Mouse (Mus musculus) myocyte (in vitro differentiated cells): ENCODE measurements around the gene Wrap73. TPM values are rescaled to one million over a fixed set of nuclear protein-coding genes. Genes with fewer than 3 reads are reported as not detected.

Experiments
- H3K27me3 ChIP-seq: one replicate; pipeline ENCODE4 v1.6.1; 2011; ENCODE audit not compliant: control insufficient read depth, insufficient read depth, insufficient read length
- H3K36me3 ChIP-seq: one replicate; pipeline ENCODE4 v1.6.1; 2011; ENCODE audit not compliant: control insufficient read depth, insufficient read depth
- H3K4me2 ChIP-seq: one replicate; pipeline ENCODE4 v1.6.1; 2011; ENCODE audit warnings: low read depth, control low read depth
- H3K4me3 ChIP-seq: one replicate; pipeline ENCODE4 v1.5.1; 2011; ENCODE audit warnings: mild to moderate bottlenecking, control low read depth, moderate library complexity
- H3K79me2 ChIP-seq: one replicate; pipeline ENCODE4 v1.6.1; 2011; ENCODE audit not compliant: control insufficient read depth, insufficient read depth
- H3ac ChIP-seq: one replicate; pipeline ENCODE4 v1.6.1; 2011; ENCODE audit not compliant: control insufficient read depth, insufficient read length
- CEBPB ChIP-seq: IDR thresholded peaks from 2 replicates; pipeline ENCODE4 v1.6.1; 2011; ENCODE audit warnings: mild to moderate bottlenecking, moderate library complexity; ENCODE audit not compliant: poor library complexity, insufficient read depth, severe bottlenecking
- E2F4 ChIP-seq: IDR thresholded peaks from one replicate; pipeline ENCODE4 v1.6.1; 2011; ENCODE audit warnings: mild to moderate bottlenecking, control low read depth, moderate library complexity; ENCODE audit not compliant: insufficient read depth
- MAX ChIP-seq: IDR thresholded peaks from one replicate; pipeline ENCODE4 v1.6.1; 2011; ENCODE audit warnings: low read depth, mild to moderate bottlenecking, control low read depth
- MYOD1 ChIP-seq, 3 experiments: IDR thresholded peaks; one replicate each; pipeline ENCODE4 v1.6.1; 2011; ENCODE audit warnings: control low read depth in 2 of 3, low read depth in 2 of 3, mild to moderate bottlenecking in 2 of 3, moderate library complexity in 1 of 3; ENCODE audit not compliant: insufficient read length in 2 of 3, control insufficient read depth in 1 of 3
- MYOG ChIP-seq, 3 experiments: IDR thresholded peaks; one replicate each; pipeline ENCODE4 v1.6.1; 2011; ENCODE audit warnings: control low read depth in 2 of 3, low read depth in 2 of 3, mild to moderate bottlenecking in 2 of 3; ENCODE audit not compliant: insufficient read length in 2 of 3, control insufficient read depth in 1 of 3, insufficient read depth in 1 of 3
- POLR2A ChIP-seq: IDR thresholded peaks from one replicate; pipeline ENCODE4 v1.6.1; 2011; ENCODE audit warnings: low read depth, mild to moderate bottlenecking, control low read depth, moderate library complexity; ENCODE audit not compliant: insufficient read length
- POLR2AphosphoS2 ChIP-seq: IDR thresholded peaks from one replicate; pipeline ENCODE4 v1.6.1; 2011; ENCODE audit warnings: low read depth, control low read depth; ENCODE audit not compliant: insufficient read length
- REST ChIP-seq: IDR thresholded peaks from one replicate; pipeline ENCODE4 v1.6.1; 2011; ENCODE audit warnings: mild to moderate bottlenecking, control low read depth, moderate library complexity; ENCODE audit not compliant: insufficient read depth, insufficient read length
- SRF ChIP-seq: IDR thresholded peaks from one replicate; pipeline ENCODE4 v1.6.1; 2011; ENCODE audit warnings: low read depth; ENCODE audit not compliant: control insufficient read depth, insufficient read length
- TCF12 ChIP-seq: IDR thresholded peaks from one replicate; pipeline ENCODE4 v1.6.1; 2011; ENCODE audit warnings: mild to moderate bottlenecking, control low read depth; ENCODE audit not compliant: poor library complexity, insufficient read depth, severe bottlenecking
- TCF3 ChIP-seq: IDR thresholded peaks from one replicate; pipeline ENCODE4 v1.6.1; 2011; ENCODE audit warnings: low read depth, control low read depth; ENCODE audit not compliant: insufficient read length
- USF1 ChIP-seq: IDR thresholded peaks from one replicate; pipeline ENCODE4 v1.6.1; 2011; ENCODE audit warnings: low read depth, mild to moderate bottlenecking, control low read depth, moderate library complexity
- polyA plus RNA-seq: library from polyadenylated mRNA; unstranded; fragments of >200 nt; fragmentation: generic; extraction: Trizol; gene quantifications from one replicate; pipeline ENCODE4 v1.2.1, GENCODE M21; 2012; ENCODE audit warnings: missing spikeins

Gene Wrap73
- polyA plus RNA-seq, 1 experiment: 23.8 TPM

DNA sequence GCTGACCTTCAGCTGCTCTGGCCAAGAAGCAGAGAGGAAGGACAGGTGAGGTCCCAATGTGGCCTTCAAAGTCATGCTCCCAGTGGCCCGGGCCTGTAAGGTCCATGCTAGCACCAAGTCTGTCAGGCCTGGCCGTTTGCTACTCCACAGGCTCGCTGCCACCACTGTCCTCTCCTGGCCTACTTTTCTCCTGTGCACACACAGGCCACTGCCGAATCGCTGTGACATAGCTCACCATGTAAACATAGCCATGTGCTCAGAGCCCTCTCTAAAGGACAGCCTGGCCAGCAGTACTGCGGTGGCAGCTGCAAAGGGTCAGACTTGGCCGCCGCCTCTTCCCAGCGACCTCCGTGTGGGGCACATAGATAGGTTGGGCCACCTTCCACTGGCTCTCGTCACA is 11.9 kb downstream of the Wrap73 start:
- Histone ChIP-seq H3K79me2 (no peaks in the 10 kb centered on the region), H3K4me3 (no peak overlapping the region), H3ac (no peak overlapping the region), H3K4me2 (no peak overlapping the region), H3K36me3 (no peaks in the 10 kb centered on the region), H3K27me3 (no peaks in the 10 kb centered on the region)
- TF ChIP-seq TCF12: no peak
- TF ChIP-seq MYOG (IDR thresholded peaks at IDR 0.05; ENCODE audit: control insufficient read depth in 1 of 3, insufficient read depth in 1 of 3, insufficient read length in 2 of 3, low read depth in 2 of 3): no peak
- TF ChIP-seq TCF3: no peak
- no peak for TF ChIP-seq CEBPB
- TF ChIP-seq SRF: no peak
- TF ChIP-seq MYOD1 (IDR thresholded peaks at IDR 0.05; ENCODE audit: control insufficient read depth in 1 of 3, insufficient read length in 2 of 3, low read depth in 2 of 3): no peak
- TF ChIP-seq MAX: no peak
- TF ChIP-seq E2F4: no peak

DNA sequence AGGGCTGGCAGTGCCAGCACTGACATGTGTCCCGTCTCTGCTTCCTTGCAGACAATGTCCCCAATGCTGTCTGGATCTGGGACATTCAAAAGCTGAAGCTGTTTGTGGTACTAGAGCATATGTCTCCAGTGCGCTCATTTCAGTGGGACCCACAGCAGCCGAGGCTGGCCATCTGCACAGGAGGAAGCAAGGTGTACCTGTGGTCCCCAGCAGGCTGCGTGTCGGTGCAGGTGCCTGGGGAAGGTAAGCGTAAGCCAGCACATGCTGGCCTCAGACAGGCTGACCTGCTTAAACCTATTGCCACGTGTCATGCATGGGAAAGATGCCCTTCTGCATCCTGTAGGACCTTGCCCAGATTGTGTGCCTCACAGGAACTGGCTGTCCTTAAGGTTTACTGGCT is 13.9 kb downstream of the Wrap73 start:
- H3K27me3 ChIP-seq: no peaks in the 10 kb centered on the region
- no peaks in the 10 kb centered on the region for H3K36me3 ChIP-seq
- no peak overlapping the region for H3K4me3 ChIP-seq
- no peaks in the 10 kb centered on the region for H3K79me2 ChIP-seq
- TF ChIP-seq CEBPB: no peak
- TF ChIP-seq MYOD1 (IDR thresholded peaks at IDR 0.05; ENCODE audit: control insufficient read depth in 1 of 3, insufficient read length in 2 of 3, low read depth in 2 of 3): no peak
- TF ChIP-seq E2F4: no peak
- no peak for TF ChIP-seq MYOG (IDR thresholded peaks at IDR 0.05; ENCODE audit: control insufficient read depth in 1 of 3, insufficient read depth in 1 of 3, insufficient read length in 2 of 3, low read depth in 2 of 3)
- TF ChIP-seq REST: no peak
- TF ChIP-seq MAX: no peak
- no peak for TF ChIP-seq SRF
- TF ChIP-seq POLR2A: no peak
- TF ChIP-seq TCF12: no peak
- no peak overlapping the region for H3ac ChIP-seq
- no peak overlapping the region for H3K4me2 ChIP-seq

DNA sequence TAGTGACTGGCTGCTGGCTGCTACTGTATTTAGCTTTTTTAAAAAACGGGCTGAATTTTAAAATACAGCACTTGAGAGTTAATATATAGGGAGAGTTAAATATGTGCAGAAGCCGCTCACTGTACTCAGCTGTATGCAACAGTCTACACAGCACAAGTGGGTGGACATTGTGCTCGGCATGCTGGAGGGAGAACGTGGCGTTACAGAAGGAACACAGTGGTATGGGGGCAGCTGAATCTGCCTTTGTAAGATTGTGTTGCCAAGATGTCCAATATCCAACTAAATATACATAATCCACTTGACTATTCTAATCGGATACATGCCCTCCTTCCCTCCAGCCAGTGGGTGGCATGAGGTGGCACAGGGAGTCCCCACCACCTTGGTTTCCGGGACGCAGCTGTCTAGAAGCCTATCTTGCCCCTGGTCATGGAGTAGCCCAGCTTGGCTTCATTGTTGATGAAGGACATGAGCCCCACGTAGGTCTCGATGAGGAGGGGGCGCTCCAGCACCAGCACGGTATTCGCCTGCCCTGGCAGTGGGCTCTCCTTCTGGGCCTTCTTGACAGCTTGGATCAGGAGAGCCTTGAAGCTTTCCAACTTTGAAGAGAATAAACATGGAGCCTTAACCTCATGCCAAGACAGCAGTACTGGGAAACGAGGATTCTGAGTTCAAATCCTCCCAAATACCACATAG is 15.9 kb downstream of the Wrap73 start:
- TF ChIP-seq SRF: no peak
- TF ChIP-seq POLR2AphosphoS2: peak; percentile 32
- TF ChIP-seq TCF3: no peak
- TF ChIP-seq CEBPB: no peak
- TF ChIP-seq MYOD1 (IDR thresholded peaks at IDR 0.05; ENCODE audit: control insufficient read depth in 1 of 3, insufficient read length in 2 of 3, low read depth in 2 of 3): no peak
- no peak for TF ChIP-seq REST
- no peak for TF ChIP-seq MAX
- Histone ChIP-seq H3ac (no peak overlapping the region), H3K4me3 (no peak overlapping the region), H3K27me3 (no peaks in the 10 kb centered on the region), H3K4me2 (no peak overlapping the region), H3K79me2 (no peaks in the 10 kb centered on the region), H3K36me3 (no peaks in the 10 kb centered on the region)

DNA sequence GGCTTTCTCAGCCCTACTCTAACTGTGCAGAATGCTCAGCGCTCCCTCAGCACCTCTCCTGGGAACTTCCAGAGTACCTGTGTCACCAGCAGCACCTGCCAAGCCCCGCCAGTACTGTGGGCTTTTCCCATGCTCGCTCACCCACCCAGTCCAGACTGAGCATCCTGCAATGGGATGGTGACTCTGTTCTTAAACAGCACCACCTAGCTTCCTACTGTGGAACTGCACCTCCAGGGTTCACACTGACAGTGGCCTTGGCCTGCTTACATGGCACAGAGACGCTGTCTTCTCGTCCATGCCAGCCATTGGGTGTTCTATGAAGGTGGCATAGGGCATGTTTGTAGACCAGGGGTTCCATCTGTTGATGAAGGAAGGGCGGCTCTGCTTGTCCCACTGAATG is 16.8 kb downstream of the Wrap73 start:
- TF ChIP-seq POLR2AphosphoS2 (peak; percentile 60), MYOG (IDR thresholded peaks at IDR 0.05; ENCODE audit: control insufficient read depth in 1 of 3, insufficient read depth in 1 of 3, insufficient read length in 2 of 3, low read depth in 2 of 3) (no peak)
- Histone ChIP-seq H3ac (no peak overlapping the region), H3K4me2 (peak overlapping the region; percentile 88), H3K79me2 (no peaks in the 10 kb centered on the region), H3K36me3 (no peaks in the 10 kb centered on the region), H3K4me3 (peak overlapping the region; percentile 76), H3K27me3 (no peaks in the 10 kb centered on the region)

DNA sequence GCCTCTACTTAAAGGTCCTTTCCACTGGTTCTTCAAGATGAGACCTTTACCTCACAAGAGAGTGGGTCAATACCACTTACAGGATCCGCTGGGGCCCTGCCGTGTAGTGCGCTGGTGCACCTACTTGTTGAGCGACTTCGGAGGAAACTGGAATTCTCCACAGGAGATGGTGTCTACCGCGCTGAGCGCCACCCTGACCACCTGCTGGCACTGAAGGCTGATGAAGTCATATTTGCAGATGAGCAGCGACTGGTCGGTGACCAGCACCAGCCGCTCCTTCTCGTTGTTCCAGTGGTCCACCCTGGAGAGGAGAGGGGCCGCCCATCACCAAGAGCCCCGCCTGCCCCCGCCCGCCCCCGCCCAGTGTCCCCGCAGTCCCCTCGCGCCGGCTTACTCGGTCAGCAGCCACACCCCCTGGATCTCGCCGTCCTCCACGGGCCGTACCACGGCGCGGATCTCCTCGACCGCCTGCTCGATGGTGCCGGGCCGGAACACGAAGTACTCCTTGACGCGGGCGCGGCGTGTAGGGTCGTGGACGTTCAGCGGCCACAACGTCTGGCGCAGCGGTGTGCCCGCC is 17.9 kb downstream of the Wrap73 start:
- Histone ChIP-seq H3K36me3 (no peaks in the 10 kb centered on the region), H3K4me3 (peak overlapping the region; percentile 76), H3K4me2 (peak overlapping the region; percentile 88), H3K27me3 (no peaks in the 10 kb centered on the region), H3K79me2 (no peaks in the 10 kb centered on the region), H3ac (peak overlapping the region; percentile 81)
- TF ChIP-seq MAX: no peak
- TF ChIP-seq POLR2A: no peak
- no peak for TF ChIP-seq SRF
- TF ChIP-seq CEBPB: no peak
- TF ChIP-seq TCF3: no peak
- no peak for TF ChIP-seq USF1
- no peak for TF ChIP-seq TCF12
- no peak for TF ChIP-seq MYOD1 (IDR thresholded peaks at IDR 0.05; ENCODE audit: control insufficient read depth in 1 of 3, insufficient read length in 2 of 3, low read depth in 2 of 3)
